8 mouse cellular contexts compared by ENCODE assay signal in the genomic region with DNA sequence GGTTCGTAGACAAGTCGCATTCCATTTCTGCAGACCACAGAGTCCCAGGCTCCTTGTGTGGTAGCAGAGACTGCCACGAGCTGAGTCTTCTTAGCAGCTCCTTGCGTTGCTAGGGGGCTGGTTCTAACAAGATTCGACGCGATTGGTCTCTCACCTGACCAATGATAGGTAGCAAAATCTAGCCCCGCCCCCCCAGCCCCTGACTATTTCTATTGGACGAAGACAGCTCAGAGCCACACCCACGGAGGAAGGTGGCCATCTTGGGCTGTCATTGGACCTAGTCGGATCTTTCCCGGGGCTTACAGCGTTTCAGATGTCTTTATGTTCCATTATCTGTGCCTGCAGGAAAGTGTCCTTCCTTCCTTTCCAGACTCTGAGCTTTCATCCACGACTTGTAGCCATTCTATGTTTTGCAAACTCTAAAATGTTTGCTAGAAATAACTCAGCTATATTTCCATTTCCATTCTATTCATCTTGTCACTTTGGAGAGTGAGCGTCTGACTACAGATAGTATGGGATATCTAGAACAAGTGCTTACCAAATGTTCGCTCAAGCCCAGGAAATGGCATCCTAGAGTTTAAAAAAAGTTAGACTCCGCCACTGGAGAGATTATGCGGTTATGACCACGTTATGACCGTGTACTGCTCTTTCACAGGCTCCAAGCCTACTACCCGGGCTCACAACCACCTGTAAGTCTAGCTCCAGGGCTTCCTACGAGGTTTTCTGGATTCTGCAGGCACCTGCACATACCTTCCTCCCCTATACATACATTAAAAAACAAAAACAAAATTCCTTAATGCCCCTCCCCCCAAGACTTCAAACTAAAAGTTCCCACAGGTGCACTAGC. TPM values are rescaled to one million over a fixed set of nuclear protein-coding genes. Genes with fewer than 3 reads are reported as not detected.
DNase-seq lines count a peak whose midpoint lies in the region; ATAC-seq and TF ChIP-seq lines count a peak whose summit lies in the region.

No protein-coding gene starts in this region.

- peaks cover 19% of the 10 kb centered on the region; the same call in 1 of the 2 replicates for H3K36me3 ChIP-seq in forebrain, embryonic 15.5 days
- H3K36me3 ChIP-seq in intestine, embryonic 14.5 days (ENCODE audit: control insufficient read depth, insufficient read depth, low read length) = 0 out of 2 replicates have a peak, but pooled peaks cover 16% of the 10 kb centered on the region

- WGBS in cerebellum, adult 2 months = 27% methylated on average over 22 of the region's 22 CpGs
- 25% methylated on average over 22 of the region's 22 CpGs for WGBS in forebrain, embryonic 15.5 days
- WGBS in intestine, embryonic 14.5 days = 23% methylated on average over 22 of the region's 22 CpGs

- no peak overlapping the region for H3K27ac ChIP-seq in cerebellum, adult 2 months (ENCODE audit: insufficient read depth, low read length)
- peak overlapping the region; percentile 62; the same call in 1 of the 2 replicates for H3K27ac ChIP-seq in forebrain, embryonic 15.5 days (replicated peaks)
- peak overlapping the region; percentile 39; the same call in 1 of the 2 replicates for H3K27ac ChIP-seq in intestine, embryonic 14.5 days (ENCODE audit: low read depth)

- peak; percentile 91 for ATAC-seq in Patski
- peak; percentile 98 for ATAC-seq in forebrain, embryonic 15.5 days (replicated peaks)
- ATAC-seq in intestine, embryonic 14.5 days (replicated peaks; ENCODE audit: low FRiP score, low TSS enrichment, low read depth) = peak; percentile 96
- ATAC-seq in megakaryocyte-erythroid progenitor cell, adult 5-6 weeks (replicated peaks; ENCODE audit: low FRiP score, low TSS enrichment, poor library complexity, severe bottlenecking) = peak; percentile 88
- ATAC-seq in activated CD4-positive, CD25-positive, alpha-beta regulatory T cell, adult 4 months = no peak

- in situ Hi-C loops in Patski (cut with MboI; ENCODE audit: low pct_unique_long_range_greater_than_20kb) = no loop called here

- no peaks in the 10 kb centered on the region for H3K9me3 ChIP-seq in forebrain, embryonic 15.5 days
- H3K9me3 ChIP-seq in intestine, embryonic 14.5 days (ENCODE audit: control insufficient read depth, low read length) = no peaks in the 10 kb centered on the region; the same call in 1 of the 2 replicates

- peak overlapping the region; percentile 23; the same call in 1 of the 2 replicates for H3K9ac ChIP-seq in forebrain, embryonic 15.5 days (replicated peaks)
- H3K9ac ChIP-seq in intestine, embryonic 14.5 days (ENCODE audit: low read length) = peak overlapping the region; percentile 36; the same call in 1 of the 2 replicates

- TF ChIP-seq CTCF in Patski (IDR thresholded peaks at IDR 0.05) = no peak
- no peak for TF ChIP-seq CTCF in cerebellum, adult 2 months (IDR thresholded peaks at IDR 0.05; ENCODE audit: borderline replicate concordance, insufficient read depth, low read depth, low read length)

- H3K4me1 ChIP-seq in cerebellum, adult 2 months (ENCODE audit: control insufficient read depth, insufficient read depth, low read length) = no peaks in the 10 kb centered on the region
- H3K4me1 ChIP-seq in forebrain, embryonic 15.5 days = peaks cover 6% of the 10 kb centered on the region
- H3K4me1 ChIP-seq in intestine, embryonic 14.5 days (replicated peaks; ENCODE audit: control insufficient read depth, insufficient read depth, low read length) = no peaks in the 10 kb centered on the region

- CTCF ChIA-PET in Patski (lab: Charles Lee) = interaction anchor here (1.0 kb wide), 1 partner anchor 17 kb away, joined by 3 read pairs; no protein-coding TSS in a partner anchor

- POLR2A ChIA-PET in Patski (lab: Charles Lee) = interaction anchor here (0.6 kb wide), 1 partner anchor 226 kb away, joined by 3 read pairs; no protein-coding TSS in a partner anchor

- TF ChIP-seq POLR2A in cerebellum, adult 2 months (IDR thresholded peaks at IDR 0.05; ENCODE audit: borderline replicate concordance, insufficient read depth, low read length) = peak; percentile 33; the same call in 1 of the 2 replicates

- DNase-seq in Patski (ENCODE audit: low read depth, low spot score) = no peak
- DNase-seq in cerebellum, adult 2 months = peak; percentile 42 to 64
- peak; percentile 88 for DNase-seq in intestine, embryonic 14.5 days (ENCODE audit: low spot score)
- DNase-seq in left cerebral cortex, postnatal 14 days (ENCODE audit: low spot score in 2 of 2) = peak; percentile 67 to 91
- peak; percentile 57 for DNase-seq in right cerebral cortex, postnatal 25 days

- intact Hi-C loops in left cerebral cortex, postnatal 14 days (cut with DNase I) = no loop called here

- H3K27me3 ChIP-seq in Patski = no peaks in the 10 kb centered on the region
- no peaks in the 10 kb centered on the region for H3K27me3 ChIP-seq in cerebellum, adult 2 months (ENCODE audit: control insufficient read depth, insufficient read depth, low read length)
- H3K27me3 ChIP-seq in forebrain, embryonic 15.5 days = no peaks in the 10 kb centered on the region
- no peaks in the 10 kb centered on the region for H3K27me3 ChIP-seq in intestine, embryonic 14.5 days (replicated peaks; ENCODE audit: control insufficient read depth, insufficient read depth, low read length)

- peak overlapping the region; percentile 63 for H3K4me3 ChIP-seq in cerebellum, adult 2 months (replicated peaks; ENCODE audit: insufficient read depth, low read depth, low read length)
- H3K4me3 ChIP-seq in forebrain, embryonic 15.5 days = peak overlapping the region; percentile 34
- peak overlapping the region; percentile 39 for H3K4me3 ChIP-seq in intestine, embryonic 14.5 days (ENCODE audit: low read depth, low read length)

- H3K4me2 ChIP-seq in forebrain, embryonic 15.5 days (replicated peaks) = peak overlapping the region; percentile 52
- H3K4me2 ChIP-seq in intestine, embryonic 14.5 days (ENCODE audit: low read length) = peak overlapping the region; percentile 67

RNA-seq across cellular contexts. Expression of gene Rufy1, which starts 8.8 kb away (rescaled TPM):
- polyA plus RNA-seq in Patski (2021) = 35.8 TPM
- polyA plus RNA-seq in cerebellum, adult 2 months (2012; rRNA removed) = 35.6 and 38.3 TPM in 2 replicates
- polyA plus RNA-seq in forebrain, embryonic 15.5 days (2015; fragmentation: Nextera tagmentation; extraction: Ambion mirVana) = 29.5 and 30.0 TPM in 2 replicates
- polyA plus RNA-seq in intestine, embryonic 14.5 days (2014; fragmentation: Nextera tagmentation; extraction: Ambion mirVana) = 21.6 and 24.8 TPM in 2 replicates
- 10 to 100 TPM; 25.5 to 25.8 TPM for total RNA-seq in left cerebral cortex, postnatal 14 days (2021)
- total RNA-seq in megakaryocyte-erythroid progenitor cell, adult 5-6 weeks (2014; fragmentation: Nextera tagmentation) = 6.4 and 19.1 TPM in 2 replicates
- total RNA-seq in megakaryocyte-erythroid progenitor cell, adult 5-6 weeks (2017) = 21.3 and 22.3 TPM in 2 replicates
- polyA plus RNA-seq in activated CD4-positive, CD25-positive, alpha-beta regulatory T cell, adult 4 months (2017; shearing (Covaris generic)) = 10 to 100 TPM in 1 of 2 experiments, 1 to 10 TPM in 1; 9.5 to 10.2 TPM

RNA-seq across cellular contexts. Expression of gene Hnrnph1, which starts 45.4 kb away (rescaled TPM):
- polyA plus RNA-seq in Patski (2021) = 503 TPM
- polyA plus RNA-seq in cerebellum, adult 2 months (2012; rRNA removed) = 264 and 318 TPM in 2 replicates
- 664 and 668 TPM in 2 replicates for polyA plus RNA-seq in forebrain, embryonic 15.5 days (2015; fragmentation: Nextera tagmentation; extraction: Ambion mirVana)
- polyA plus RNA-seq in intestine, embryonic 14.5 days (2014; fragmentation: Nextera tagmentation; extraction: Ambion mirVana) = 411 and 475 TPM in 2 replicates
- total RNA-seq in left cerebral cortex, postnatal 14 days (2021) = 100 to 1,000 TPM; 201 to 225 TPM
- 618 and 682 TPM in 2 replicates for total RNA-seq in megakaryocyte-erythroid progenitor cell, adult 5-6 weeks (2014; fragmentation: Nextera tagmentation)
- 798 and 1,044 TPM in 2 replicates for total RNA-seq in megakaryocyte-erythroid progenitor cell, adult 5-6 weeks (2017)
- 100 to 1,000 TPM; 148 to 177 TPM for polyA plus RNA-seq in activated CD4-positive, CD25-positive, alpha-beta regulatory T cell, adult 4 months (2017; shearing (Covaris generic))
